Mouse (Mus musculus): Measurements from ENCODE around the gene Prodh2. TPM values are rescaled to one million over a fixed set of nuclear protein-coding genes. Genes with fewer than 3 reads are reported as not detected.

Prodh2 gene
- polyA plus RNA-seq (2017; shearing (Covaris generic)), result not detected

GRCm38 (mm10) chr7:30493401-30493931, at the start of gene Prodh2:
Prodh2 (plus strand) TSS chr7:30493622.

GRCm38 (mm10) chr7:30444971-30445751, 48.3 kb upstream of the Prodh2 start, which contains the start of gene Aplp1:
Aplp1 (minus strand) TSS chr7:30445535.

GRCm38 (mm10) chr7:30457629-30458330, 35.6 kb upstream of the Prodh2 start, which contains the start of the genes Kirrel2 and Nphs1:
Kirrel2 (minus strand) TSS chr7:30457690.
Nphs1 (plus strand) TSS chr7:30458315.

GRCm38 (mm10) chr7:30534633-30535577, 41.5 kb downstream of the Prodh2 start, which contains the start of gene Arhgap33:
Arhgap33 (minus strand) TSS chr7:30535060.

GRCm38 (mm10) chr7:30552102-30553020, 58.9 kb downstream of the Prodh2 start, which contains the start of the genes Hspb6 and Proser3:
Hspb6 (plus strand) TSS chr7:30552178.
Proser3 (minus strand) TSS chr7:30552299.

GRCm38 (mm10) chr7:30559443-30559954, 66.1 kb downstream of the Prodh2 start, which contains the start of gene Lin37:
Lin37 (minus strand) TSS chr7:30559838.

Other genes starting within 250 kb of the Prodh2 start
- gene Thap8, start 213.5 kb upstream of the Prodh2 start, polyA plus RNA-seq (2017; shearing (Covaris generic)), result 1.0 TPM
- gene Wdr62, start 213.2 kb upstream of the Prodh2 start, polyA plus RNA-seq (2017; shearing (Covaris generic)), result 5.2 TPM
- gene Clip3, start 201.9 kb upstream of the Prodh2 start, polyA plus RNA-seq (2017; shearing (Covaris generic)), result not detected
- gene Alkbh6, start 184.9 kb upstream of the Prodh2 start, polyA plus RNA-seq (2017; shearing (Covaris generic)), result 92.8 TPM
- 6.1 TPM for gene Syne4, start 178.8 kb upstream of the Prodh2 start, polyA plus RNA-seq (2017; shearing (Covaris generic))
- gene E130208F15Rik, start 171.9 kb upstream of the Prodh2 start, polyA plus RNA-seq (2017; shearing (Covaris generic)), result not detected
- gene Sdhaf1, start 169.7 kb upstream of the Prodh2 start, polyA plus RNA-seq (2017; shearing (Covaris generic)), result 24.2 TPM
- not detected for gene Lrfn3, start 130.8 kb upstream of the Prodh2 start, polyA plus RNA-seq (2017; shearing (Covaris generic))
- not detected for gene Tyrobp, start 79.9 kb upstream of the Prodh2 start, polyA plus RNA-seq (2017; shearing (Covaris generic))
- gene Hcst, start 73.8 kb upstream of the Prodh2 start, polyA plus RNA-seq (2017; shearing (Covaris generic)), result 367 TPM
- 181 TPM for gene Nfkbid, start 71.9 kb upstream of the Prodh2 start, polyA plus RNA-seq (2017; shearing (Covaris generic))
- gene Aplp1, start 48.1 kb upstream of the Prodh2 start, polyA plus RNA-seq (2017; shearing (Covaris generic)), result 3.6 TPM
- gene Kirrel2, start 35.9 kb upstream of the Prodh2 start, polyA plus RNA-seq (2017; shearing (Covaris generic)), result not detected
- not detected for gene Nphs1, start 35.3 kb upstream of the Prodh2 start, polyA plus RNA-seq (2017; shearing (Covaris generic))
- 1.2 TPM for gene Arhgap33, start 41.4 kb downstream of the Prodh2 start, polyA plus RNA-seq (2017; shearing (Covaris generic))
- gene Hspb6, start 58.6 kb downstream of the Prodh2 start, polyA plus RNA-seq (2017; shearing (Covaris generic)), result 5.3 TPM
- gene Proser3, start 58.7 kb downstream of the Prodh2 start, polyA plus RNA-seq (2017; shearing (Covaris generic)), result 4.3 TPM
- 53.4 TPM for gene Lin37, start 66.2 kb downstream of the Prodh2 start, polyA plus RNA-seq (2017; shearing (Covaris generic))
- gene U2af1l4, start 69.7 kb downstream of the Prodh2 start, polyA plus RNA-seq (2017; shearing (Covaris generic)), result 85.7 TPM
- 68.6 TPM for gene Gm49396, start 69.7 kb downstream of the Prodh2 start, polyA plus RNA-seq (2017; shearing (Covaris generic))
- gene Psenen, start 70.0 kb downstream of the Prodh2 start, polyA plus RNA-seq (2017; shearing (Covaris generic)), result 168 TPM
- gene Igflr1, start 71.8 kb downstream of the Prodh2 start, polyA plus RNA-seq (2017; shearing (Covaris generic)), result 38.1 TPM
- 16.1 TPM for gene Kmt2b, start 95.1 kb downstream of the Prodh2 start, polyA plus RNA-seq (2017; shearing (Covaris generic))
- 1.1 TPM for gene Zbtb32, start 105.3 kb downstream of the Prodh2 start, polyA plus RNA-seq (2017; shearing (Covaris generic))
- gene Upk1a, start 119.2 kb downstream of the Prodh2 start, polyA plus RNA-seq (2017; shearing (Covaris generic)), result 0.49 TPM
- 305 TPM for gene Cox6b1, start 132.5 kb downstream of the Prodh2 start, polyA plus RNA-seq (2017; shearing (Covaris generic))
- gene Etv2, start 142.2 kb downstream of the Prodh2 start, polyA plus RNA-seq (2017; shearing (Covaris generic)), result not detected
- 214 TPM for gene Rbm42, start 156.7 kb downstream of the Prodh2 start, polyA plus RNA-seq (2017; shearing (Covaris generic))
- gene Haus5, start 171.4 kb downstream of the Prodh2 start, polyA plus RNA-seq (2017; shearing (Covaris generic)), result 42.8 TPM
- gene Pmis2, start 178.0 kb downstream of the Prodh2 start, polyA plus RNA-seq (2017; shearing (Covaris generic)), result not detected
- not detected for gene 2200002J24Rik, start 205.3 kb downstream of the Prodh2 start, polyA plus RNA-seq (2017; shearing (Covaris generic))
- gene Atp4a, start 218.6 kb downstream of the Prodh2 start, polyA plus RNA-seq (2017; shearing (Covaris generic)), result not detected
- 70.8 TPM for gene Tmem147, start 235.9 kb downstream of the Prodh2 start, polyA plus RNA-seq (2017; shearing (Covaris generic))

Data from naive thymus-derived CD4-positive, alpha-beta T cell, adult 5 months (primary cell).